Mouse (Mus musculus): Measurements from ENCODE around the gene Mllt11. TPM values are rescaled to one million over a fixed set of nuclear protein-coding genes. Genes with fewer than 3 reads are reported as not detected.

The Mllt11 gene
- polyA plus RNA-seq, 1 experiment: 19.6 TPM

- peaks cover 42% of the 10 kb centered on the region for H3K79me2 ChIP-seq (ENCODE audit: control insufficient read depth, insufficient read depth)
- no peaks in the 10 kb centered on the region for H3K27me3 ChIP-seq (ENCODE audit: control insufficient read depth, insufficient read depth, insufficient read length)
- no peak overlapping the region for H3K4me3 ChIP-seq (ENCODE audit: insufficient read depth, poor library complexity, severe bottlenecking)
Measured at GRCm38 (mm10) chr3:95275161-95275560, 43.2 kb upstream of the Mllt11 start.

GRCm38 (mm10) chr3:95274453-95274852 is 42.5 kb upstream of the Mllt11 start:
- Histone ChIP-seq H3K4me3 (ENCODE audit: insufficient read depth, poor library complexity, severe bottlenecking) (no peak overlapping the region), H3K36me3 (ENCODE audit: control insufficient read depth, insufficient read depth) (no peaks in the 10 kb centered on the region), H3K79me2 (ENCODE audit: control insufficient read depth, insufficient read depth) (peaks cover 42% of the 10 kb centered on the region), H3K79me3 (ENCODE audit: low read depth) (peaks cover 3% of the 10 kb centered on the region), H3K27me3 (ENCODE audit: control insufficient read depth, insufficient read depth, insufficient read length) (no peaks in the 10 kb centered on the region), H3ac (ENCODE audit: control insufficient read depth, insufficient read length, low read depth) (no peak overlapping the region)
- no peak for TF ChIP-seq MYOD1 (IDR thresholded peaks at IDR 0.05; ENCODE audit: control insufficient read depth, insufficient read length, low read depth)
- TF ChIP-seq USF1 (IDR thresholded peaks at IDR 0.05; ENCODE audit: low read depth): no peak
- no peak for TF ChIP-seq CTCF (IDR thresholded peaks at IDR 0.05; ENCODE audit: control insufficient read depth, insufficient read depth, insufficient read length)
- TF ChIP-seq MYOG (IDR thresholded peaks at IDR 0.05; ENCODE audit: control insufficient read depth, extremely low read depth, insufficient read length): no peak
- TF ChIP-seq CEBPB (IDR thresholded peaks at IDR 0.05; ENCODE audit: low read depth): no peak
- no peak for TF ChIP-seq MAX (IDR thresholded peaks at IDR 0.05)
- no peak for TF ChIP-seq FOSL1 (IDR thresholded peaks at IDR 0.05; ENCODE audit: insufficient read depth, low read length, poor library complexity, severe bottlenecking)

More at GRCm38 (mm10) chr3:95275161-95275560, 43.2 kb upstream of the Mllt11 start:
- Histone ChIP-seq H3K79me3 (ENCODE audit: low read depth) (peaks cover 3% of the 10 kb centered on the region), H3ac (ENCODE audit: control insufficient read depth, insufficient read length, low read depth) (no peak overlapping the region), H3K36me3 (ENCODE audit: control insufficient read depth, insufficient read depth) (no peaks in the 10 kb centered on the region)
- TF ChIP-seq MYOG (IDR thresholded peaks at IDR 0.05; ENCODE audit: control insufficient read depth, extremely low read depth, insufficient read length): no peak
- TF ChIP-seq USF1 (IDR thresholded peaks at IDR 0.05; ENCODE audit: low read depth): no peak
- no peak for TF ChIP-seq CTCF (IDR thresholded peaks at IDR 0.05; ENCODE audit: control insufficient read depth, insufficient read depth, insufficient read length)
- TF ChIP-seq MAX (IDR thresholded peaks at IDR 0.05): no peak
- TF ChIP-seq MYOD1 (IDR thresholded peaks at IDR 0.05; ENCODE audit: control insufficient read depth, insufficient read length, low read depth): no peak
- no peak for TF ChIP-seq CEBPB (IDR thresholded peaks at IDR 0.05; ENCODE audit: low read depth)
- no peak for TF ChIP-seq FOSL1 (IDR thresholded peaks at IDR 0.05; ENCODE audit: insufficient read depth, low read length, poor library complexity, severe bottlenecking)

- Histone ChIP-seq H3K79me3 (ENCODE audit: low read depth) (peaks cover 3% of the 10 kb centered on the region), H3K36me3 (ENCODE audit: control insufficient read depth, insufficient read depth) (no peaks in the 10 kb centered on the region), H3K79me2 (ENCODE audit: control insufficient read depth, insufficient read depth) (peaks cover 36% of the 10 kb centered on the region), H3K27me3 (ENCODE audit: control insufficient read depth, insufficient read depth, insufficient read length) (no peaks in the 10 kb centered on the region), H3ac (ENCODE audit: control insufficient read depth, insufficient read length, low read depth) (no peak overlapping the region), H3K4me3 (ENCODE audit: insufficient read depth, poor library complexity, severe bottlenecking) (no peak overlapping the region)
- TF ChIP-seq MYOD1 (IDR thresholded peaks at IDR 0.05; ENCODE audit: control insufficient read depth, insufficient read length, low read depth) (no peak), FOSL1 (IDR thresholded peaks at IDR 0.05; ENCODE audit: insufficient read depth, low read length, poor library complexity, severe bottlenecking) (no peak), MAX (IDR thresholded peaks at IDR 0.05) (no peak), CTCF (IDR thresholded peaks at IDR 0.05; ENCODE audit: control insufficient read depth, insufficient read depth, insufficient read length) (no peak), MYOG (IDR thresholded peaks at IDR 0.05; ENCODE audit: control insufficient read depth, extremely low read depth, insufficient read length) (no peak), CEBPB (IDR thresholded peaks at IDR 0.05; ENCODE audit: low read depth) (no peak), USF1 (IDR thresholded peaks at IDR 0.05; ENCODE audit: low read depth) (no peak)
Measured at GRCm38 (mm10) chr3:95273471-95273870, 41.5 kb upstream of the Mllt11 start.

- Histone ChIP-seq H3ac (ENCODE audit: control insufficient read depth, insufficient read length, low read depth) (no peak overlapping the region), H3K36me3 (ENCODE audit: control insufficient read depth, insufficient read depth) (peaks cover 14% of the 10 kb centered on the region), H3K4me3 (ENCODE audit: insufficient read depth, poor library complexity, severe bottlenecking) (no peak overlapping the region), H3K79me3 (ENCODE audit: low read depth) (peaks cover 3% of the 10 kb centered on the region), H3K79me2 (ENCODE audit: control insufficient read depth, insufficient read depth) (peaks cover 20% of the 10 kb centered on the region), H3K27me3 (ENCODE audit: control insufficient read depth, insufficient read depth, insufficient read length) (no peaks in the 10 kb centered on the region)
- no peak for TF ChIP-seq MYOD1 (IDR thresholded peaks at IDR 0.05; ENCODE audit: control insufficient read depth, insufficient read length, low read depth)
- TF ChIP-seq MAX (IDR thresholded peaks at IDR 0.05): no peak
- TF ChIP-seq CTCF (IDR thresholded peaks at IDR 0.05; ENCODE audit: control insufficient read depth, insufficient read depth, insufficient read length): no peak
- no peak for TF ChIP-seq FOSL1 (IDR thresholded peaks at IDR 0.05; ENCODE audit: insufficient read depth, low read length, poor library complexity, severe bottlenecking)
- no peak for TF ChIP-seq CEBPB (IDR thresholded peaks at IDR 0.05; ENCODE audit: low read depth)
- TF ChIP-seq USF1 (IDR thresholded peaks at IDR 0.05; ENCODE audit: low read depth): no peak
- no peak for TF ChIP-seq MYOG (IDR thresholded peaks at IDR 0.05; ENCODE audit: control insufficient read depth, extremely low read depth, insufficient read length)
Measured at GRCm38 (mm10) chr3:95270766-95271364, 38.9 kb upstream of the Mllt11 start.

- no peak overlapping the region for H3ac ChIP-seq (ENCODE audit: control insufficient read depth, insufficient read length, low read depth)
- no peak for TF ChIP-seq FOSL1 (IDR thresholded peaks at IDR 0.05; ENCODE audit: insufficient read depth, low read length, poor library complexity, severe bottlenecking)
- TF ChIP-seq MYOD1 (IDR thresholded peaks at IDR 0.05; ENCODE audit: control insufficient read depth, insufficient read length, low read depth): no peak
- TF ChIP-seq USF1 (IDR thresholded peaks at IDR 0.05; ENCODE audit: low read depth): no peak
- TF ChIP-seq MYOG (IDR thresholded peaks at IDR 0.05; ENCODE audit: control insufficient read depth, extremely low read depth, insufficient read length): no peak
- no peak for TF ChIP-seq CEBPB (IDR thresholded peaks at IDR 0.05; ENCODE audit: low read depth)
- TF ChIP-seq MAX (IDR thresholded peaks at IDR 0.05): no peak
- TF ChIP-seq CTCF (IDR thresholded peaks at IDR 0.05; ENCODE audit: control insufficient read depth, insufficient read depth, insufficient read length): no peak
- peaks cover 18% of the 10 kb centered on the region for H3K36me3 ChIP-seq (ENCODE audit: control insufficient read depth, insufficient read depth)
- peaks cover 11% of the 10 kb centered on the region for H3K79me2 ChIP-seq (ENCODE audit: control insufficient read depth, insufficient read depth)
- H3K4me3 ChIP-seq (ENCODE audit: insufficient read depth, poor library complexity, severe bottlenecking): no peak overlapping the region
- no peaks in the 10 kb centered on the region for H3K79me3 ChIP-seq (ENCODE audit: low read depth)
- H3K27me3 ChIP-seq (ENCODE audit: control insufficient read depth, insufficient read depth, insufficient read length): no peaks in the 10 kb centered on the region
Measured at GRCm38 (mm10) chr3:95269789-95270188, 37.8 kb upstream of the Mllt11 start.

All from C2C12 (cell line).